Mouse (Mus musculus) mouse embryonic stem cell (cell line): ENCODE data around the gene Dpep2nb.

Source experiments
- in situ Hi-C, 2 experiments: fragments of 300-500 bp; cut with MboI; formaldehyde crosslinking; loops; 1 replicate in 1 of 2; 3 replicates in 1 of 2; pipeline ENCODE4 v1.14.3; 2019 to 2020; ENCODE audit warnings: low sequenced_read_pairs in 2 of 2, low pct_unique_long_range_greater_than_20kb in 1 of 2, mixed read lengths in 1 of 2; ENCODE audit not compliant: unreplicated experiment in 1 of 2

The Dpep2nb gene

DNA sequence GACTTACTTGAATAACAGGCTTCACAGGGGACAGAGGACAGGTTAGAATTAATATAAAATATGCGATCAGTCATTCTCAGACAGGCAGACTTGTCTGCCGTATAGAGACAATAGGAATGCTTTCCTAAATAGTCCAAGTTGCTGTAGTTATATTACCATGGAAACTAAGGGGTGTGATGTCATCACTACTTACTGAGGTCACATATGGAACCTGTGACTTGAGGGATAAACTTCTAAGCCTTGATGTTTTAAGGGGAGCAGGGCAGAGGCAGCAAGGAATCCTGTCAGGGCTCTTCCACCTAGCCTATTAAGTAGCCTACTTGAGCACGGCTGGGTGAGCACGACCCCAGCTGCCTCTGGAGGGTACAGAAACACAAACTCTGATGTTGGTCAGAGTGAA is at the start of gene Dpep2nb:
Gene Dpep2nb, minus strand, starts transcription at position 101 of the 400 bp plus-strand sequence.
- in situ Hi-C loops = no loop called here

DNA sequence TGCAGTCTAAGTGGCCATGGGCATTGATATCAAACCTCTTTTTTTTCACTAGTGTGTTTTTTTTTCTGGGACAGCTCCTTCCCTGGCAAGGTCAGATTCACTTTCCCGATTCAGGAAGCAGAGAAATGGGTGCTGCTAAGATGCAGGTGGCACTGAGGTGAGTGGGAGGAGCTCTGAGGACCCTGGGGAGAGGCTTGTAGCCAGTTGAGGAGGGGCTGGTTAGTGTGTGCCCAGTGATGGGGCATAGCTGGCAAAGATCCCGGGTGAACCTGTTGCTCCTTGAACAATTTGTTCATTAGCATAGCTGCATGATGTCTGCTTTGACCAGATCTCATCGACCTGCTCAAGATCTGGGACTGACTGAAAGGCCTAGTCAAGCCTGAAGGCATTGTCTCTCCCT is 49.3 kb upstream of the Dpep2nb start:
- in situ Hi-C loops = no loop called here

DNA sequence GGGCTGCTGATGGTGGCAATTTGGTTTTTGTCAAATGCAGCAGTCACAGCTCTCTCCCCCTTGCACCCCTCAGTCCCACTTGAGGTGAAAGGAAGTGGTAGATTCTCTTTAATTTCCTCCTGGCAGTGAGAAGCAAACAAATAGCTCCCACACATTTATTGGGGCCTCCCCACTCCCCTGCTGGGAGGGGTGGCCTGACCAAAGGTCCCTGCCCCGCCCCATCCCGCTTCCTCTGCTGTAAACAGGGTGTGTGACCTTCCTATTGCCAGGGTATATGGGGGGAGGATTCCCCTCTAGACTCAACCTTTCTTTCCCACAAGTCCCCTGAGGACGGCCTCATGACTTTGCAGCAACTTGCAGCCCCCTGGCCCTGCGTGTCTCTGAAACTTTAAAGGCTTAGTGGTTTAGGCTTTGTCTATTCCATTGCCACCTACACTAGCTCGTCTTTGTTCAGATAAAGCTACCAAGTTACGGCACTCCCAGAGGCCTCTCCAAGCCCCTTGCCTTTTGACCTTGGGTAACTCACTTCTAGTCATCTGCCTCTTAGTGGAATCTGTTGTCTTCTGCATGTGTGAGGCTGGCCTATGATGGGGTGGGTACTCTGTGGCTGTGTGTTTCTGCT is 48.5 kb upstream of the Dpep2nb start:
- in situ Hi-C loops = no loop called here

DNA sequence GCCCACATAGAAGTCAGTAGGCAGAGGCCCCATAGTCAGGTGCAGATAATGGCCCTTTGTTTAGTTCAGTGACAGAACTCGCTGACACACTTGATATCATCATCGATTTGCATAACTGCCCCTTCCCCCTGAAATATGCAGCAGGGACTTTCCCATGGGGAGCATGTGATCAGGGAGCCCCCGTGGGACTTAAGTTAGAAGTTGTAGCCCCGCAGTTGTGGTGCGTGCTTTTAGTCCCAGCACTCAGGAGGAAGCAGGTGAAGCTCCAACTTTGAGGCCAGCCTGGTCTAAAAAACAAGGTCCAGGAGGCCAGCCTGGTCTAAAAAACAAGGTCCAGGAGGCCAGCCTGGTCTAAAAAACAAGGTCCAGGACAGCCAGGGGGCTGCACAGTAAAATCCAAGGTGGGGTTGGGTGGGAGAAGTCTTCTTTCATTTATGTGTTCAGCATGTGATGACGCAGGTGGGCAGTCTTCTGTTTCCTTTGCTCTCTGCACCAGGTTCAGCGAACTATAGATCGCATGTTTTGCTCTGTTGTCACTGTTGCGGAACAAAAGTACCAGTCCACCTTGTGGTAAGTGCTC is 46.8 kb upstream of the Dpep2nb start:
- in situ Hi-C loops = no loop called here

DNA sequence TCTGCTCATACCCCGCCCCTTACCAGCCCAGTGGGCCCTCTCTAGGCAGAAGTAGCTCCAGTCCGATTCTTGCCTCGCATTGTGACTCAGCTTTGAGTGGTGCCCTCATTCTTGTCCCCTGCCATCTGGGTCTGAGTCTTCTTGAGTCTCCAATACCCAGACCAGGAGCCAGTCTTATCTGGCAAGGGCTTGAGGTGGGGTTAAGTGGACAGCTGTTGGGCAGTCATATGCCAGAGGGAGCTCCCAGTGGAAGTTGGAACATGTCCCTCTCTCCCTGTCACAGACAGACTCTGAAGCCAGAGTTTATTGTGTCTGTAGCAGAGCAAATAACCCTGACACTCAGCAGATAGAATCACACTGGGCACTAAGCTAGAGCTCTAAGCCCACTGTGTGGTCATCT is 45.3 kb upstream of the Dpep2nb start:
- in situ Hi-C loops = no loop called here

DNA sequence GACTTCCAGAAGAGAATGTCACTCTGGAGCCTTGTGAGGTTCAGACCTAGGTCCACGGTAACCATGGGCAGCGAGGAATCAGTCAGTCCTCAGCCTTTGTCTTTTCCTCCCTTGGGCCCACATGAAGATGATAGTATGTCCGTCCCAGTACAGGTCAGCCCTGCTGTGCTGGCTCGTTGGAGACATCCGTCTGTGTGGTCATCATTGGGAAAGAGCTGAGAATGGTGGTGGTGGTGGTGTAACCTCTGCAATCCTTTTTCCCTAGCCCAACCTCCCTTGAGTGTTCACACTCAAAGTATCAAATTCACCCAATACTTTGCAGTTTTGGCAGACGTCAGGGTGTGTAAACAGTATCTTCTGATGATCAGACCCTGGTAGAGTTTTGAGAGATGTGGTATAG is 44.1 kb upstream of the Dpep2nb start:
- in situ Hi-C loops = no loop called here

DNA sequence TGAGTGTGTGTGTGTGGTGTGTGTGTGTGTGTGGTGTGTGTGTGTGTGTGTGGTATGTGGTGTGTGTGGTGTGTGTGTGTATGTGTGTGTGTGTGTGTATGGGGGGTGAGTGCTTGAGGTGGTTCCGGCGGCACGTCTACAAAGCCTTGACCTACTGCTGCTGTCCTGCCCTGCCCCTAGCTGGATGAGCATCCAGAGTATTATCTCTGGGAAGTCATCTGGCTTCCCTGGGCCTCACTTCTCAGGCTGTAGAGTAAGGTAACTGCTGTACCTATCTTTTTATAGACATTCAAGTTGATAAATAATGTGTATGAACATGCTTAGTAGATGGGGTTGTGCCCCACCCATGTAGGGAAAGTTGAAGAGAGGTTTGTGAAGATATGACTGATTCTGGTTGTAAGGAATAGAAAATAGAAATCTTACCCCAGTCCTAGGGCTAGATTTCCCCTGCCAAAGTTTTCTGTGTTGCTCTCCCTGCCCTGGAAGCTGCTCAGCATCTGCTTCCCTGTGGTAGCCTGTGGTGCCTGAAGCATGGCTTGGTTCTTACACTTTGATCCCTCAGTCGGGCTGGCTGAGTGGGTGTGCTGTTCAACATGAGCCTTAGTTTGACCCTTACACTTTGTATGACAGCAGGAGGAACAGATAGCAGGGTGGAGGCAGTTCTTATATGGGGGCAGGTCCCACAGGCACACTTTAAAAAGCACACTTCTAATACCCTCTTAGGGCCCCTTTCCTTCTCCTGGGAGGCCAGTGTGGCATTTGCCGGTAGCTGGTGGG is 42.3 kb upstream of the Dpep2nb start:
- in situ Hi-C loops = no loop called here

DNA sequence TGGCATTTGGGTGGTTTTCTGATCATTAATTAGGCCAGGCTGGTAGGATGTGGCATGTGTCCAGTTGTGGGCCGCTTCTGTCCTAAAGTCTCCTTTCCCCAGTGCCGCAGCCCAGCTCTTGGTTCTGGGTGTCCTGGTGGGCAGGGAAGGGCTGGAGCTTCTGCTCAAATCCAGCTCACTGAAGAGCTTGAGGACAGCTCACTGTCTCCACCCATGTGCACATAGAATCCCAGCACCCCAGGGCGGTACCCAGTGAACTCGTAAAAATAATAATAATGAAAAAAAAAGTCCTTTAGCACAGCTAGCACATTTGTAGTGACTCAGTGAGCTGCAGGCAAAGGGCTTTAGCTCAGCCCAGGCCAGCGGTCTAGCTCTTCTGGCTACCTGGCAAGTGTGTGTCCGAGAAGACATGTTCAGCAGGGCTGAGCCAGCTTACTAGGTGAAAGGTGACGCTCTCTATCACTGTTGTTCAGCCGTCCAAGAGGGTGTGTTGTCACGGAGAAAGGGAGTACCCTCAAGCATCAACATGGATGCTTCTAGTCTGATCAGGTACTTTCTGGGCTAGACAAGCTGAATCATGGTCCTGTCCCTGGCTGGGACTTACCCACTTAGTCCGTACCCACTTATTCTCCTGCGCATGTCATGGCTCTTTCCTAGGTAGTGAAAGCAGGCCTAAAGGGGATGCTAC is 41.2 kb upstream of the Dpep2nb start:
- in situ Hi-C loops = no loop called here

DNA sequence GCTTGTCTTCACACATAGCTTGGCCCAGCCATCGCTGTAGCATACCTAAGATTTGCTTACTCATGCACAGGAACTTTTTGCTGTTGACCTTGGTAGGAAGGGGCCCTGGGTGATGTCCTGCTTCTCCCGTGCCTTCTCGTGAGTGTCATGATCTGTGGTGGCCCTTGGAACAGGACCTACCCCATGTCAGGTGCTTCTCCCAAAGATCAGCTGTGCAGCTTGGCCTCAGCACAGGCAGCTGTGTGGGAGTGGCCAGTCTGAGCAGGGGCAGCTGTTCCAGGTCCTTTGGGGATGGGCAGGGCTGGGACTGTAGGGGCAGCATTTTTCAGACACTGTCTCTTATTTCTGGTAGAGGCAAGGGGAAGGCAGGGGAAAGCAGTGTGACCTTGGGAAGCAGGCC is 38.4 kb upstream of the Dpep2nb start:
- in situ Hi-C loops = no loop called here

DNA sequence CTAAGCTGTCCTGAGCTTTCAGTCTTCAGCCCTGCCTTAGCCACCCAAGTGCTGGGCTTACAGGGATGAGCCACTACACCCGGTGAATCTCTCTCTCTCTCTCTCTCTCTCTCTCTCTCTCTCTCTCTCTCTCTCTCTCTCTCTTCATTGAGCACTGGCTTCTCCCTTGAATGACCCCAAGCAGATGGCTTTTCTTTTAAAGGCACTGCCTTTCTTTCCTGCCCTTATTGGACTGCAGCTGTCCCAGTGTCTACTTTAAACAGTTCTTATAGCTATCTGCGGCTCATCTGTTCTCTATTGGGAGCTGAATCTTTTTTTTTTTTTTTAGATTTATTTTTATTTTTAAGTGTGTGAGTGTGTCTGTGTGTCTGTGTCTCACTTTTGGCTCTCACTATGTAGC is 37.3 kb upstream of the Dpep2nb start:
- in situ Hi-C loops = no loop called here

DNA sequence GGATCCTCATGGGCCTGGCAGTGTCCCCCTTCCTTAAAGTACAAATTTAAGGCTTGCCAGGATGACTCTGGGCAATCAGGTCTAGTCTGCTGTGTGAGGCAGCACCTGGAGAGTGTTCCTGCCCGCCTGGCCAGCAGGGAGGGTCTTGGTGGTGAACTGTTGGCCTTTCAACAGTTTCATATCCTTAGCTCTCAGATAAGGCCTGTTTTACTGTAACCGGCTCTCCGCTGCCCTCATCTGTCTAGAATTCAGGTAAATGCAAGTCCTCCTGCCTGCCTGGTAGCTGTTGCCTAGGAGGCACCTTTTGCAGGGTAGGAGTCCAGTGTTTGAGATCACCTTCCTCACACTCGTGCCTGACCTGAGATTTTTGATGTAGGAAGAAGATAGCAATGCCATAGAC is 34.4 kb upstream of the Dpep2nb start:
- in situ Hi-C loops = no loop called here

DNA sequence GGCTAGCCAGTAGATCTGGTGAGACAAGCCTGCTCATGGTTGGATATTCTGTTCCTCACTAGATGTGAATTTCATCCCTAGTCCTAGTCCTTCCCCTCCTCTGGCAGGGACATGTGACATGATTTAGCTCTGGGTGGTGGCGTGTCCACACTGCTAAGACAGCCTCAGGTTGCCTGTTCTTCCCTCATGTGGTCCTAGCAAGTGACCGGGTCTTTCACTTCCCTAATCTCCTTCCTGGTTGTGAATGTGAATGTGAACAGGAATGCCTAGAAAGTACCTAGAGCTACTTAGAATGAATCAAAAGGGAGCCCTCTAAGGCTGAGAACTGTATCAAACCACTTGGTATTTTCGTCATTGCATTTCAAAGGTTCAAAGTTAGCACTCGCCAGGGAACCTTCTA is 33.8 kb upstream of the Dpep2nb start:
- in situ Hi-C loops = no loop called here

DNA sequence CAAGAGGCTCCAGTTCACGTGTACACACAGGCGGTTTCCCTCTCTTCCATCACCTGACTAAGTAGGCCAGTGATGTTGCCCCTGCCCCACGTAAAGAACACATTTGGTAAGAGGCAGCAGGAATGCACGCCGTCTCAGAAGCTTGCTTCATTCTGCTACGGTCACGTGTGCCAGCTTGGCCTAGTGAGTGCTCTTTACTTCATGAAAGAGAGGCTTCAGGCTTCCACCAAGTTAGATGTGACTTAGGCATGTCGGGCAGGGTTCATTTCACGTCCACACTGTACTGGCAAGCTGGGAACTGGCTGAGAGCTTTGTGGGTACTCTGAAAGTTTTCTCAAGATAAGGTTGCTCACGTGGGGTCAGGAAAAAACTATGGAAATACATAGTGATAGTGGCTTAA is 32.9 kb upstream of the Dpep2nb start:
- in situ Hi-C loops = no loop called here

DNA sequence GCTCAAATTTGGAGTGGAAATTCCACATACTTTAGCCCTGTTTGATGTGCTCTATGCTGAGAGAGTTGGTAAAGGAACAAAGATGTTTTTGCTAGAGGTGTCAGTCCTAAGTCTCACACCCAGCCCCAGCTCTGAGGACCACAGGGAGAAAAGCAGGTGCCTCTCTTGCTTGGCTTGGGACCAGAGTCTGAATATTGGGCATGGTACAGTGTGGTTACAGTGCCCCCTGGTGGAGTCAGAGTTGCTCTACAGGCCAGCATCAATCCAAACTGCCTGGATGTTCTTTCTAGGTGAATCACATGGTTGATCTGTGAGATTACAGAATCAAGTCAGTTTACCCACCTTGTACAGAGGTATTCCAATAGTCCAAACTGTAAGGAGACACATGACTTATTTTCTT is 16.7 kb upstream of the Dpep2nb start:
- in situ Hi-C loops = no loop called here

DNA sequence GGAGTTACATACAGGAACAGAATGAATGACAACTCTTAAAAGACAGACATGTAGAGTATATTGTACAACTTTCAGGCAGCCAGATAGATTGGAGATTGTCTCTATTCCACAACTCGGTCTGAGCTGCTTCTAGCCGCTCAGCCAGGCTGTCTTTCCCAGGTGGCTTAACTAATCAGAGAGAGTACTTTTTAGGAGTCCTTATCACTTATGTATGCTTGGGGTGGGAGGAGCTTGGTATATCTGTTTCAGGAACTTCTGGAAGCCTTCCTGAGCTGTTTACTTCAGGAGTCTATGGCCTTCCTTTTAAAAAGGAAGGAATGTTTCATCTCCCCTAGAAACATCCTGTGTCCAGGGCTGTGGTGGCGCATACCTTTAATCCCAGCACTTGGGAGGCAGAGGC is 12.3 kb upstream of the Dpep2nb start:
- in situ Hi-C loops = loop anchor here in 1 of 2 experiments (10.0 kb wide), 1 partner anchor 303 kb away; no protein-coding TSS in a partner anchor

DNA sequence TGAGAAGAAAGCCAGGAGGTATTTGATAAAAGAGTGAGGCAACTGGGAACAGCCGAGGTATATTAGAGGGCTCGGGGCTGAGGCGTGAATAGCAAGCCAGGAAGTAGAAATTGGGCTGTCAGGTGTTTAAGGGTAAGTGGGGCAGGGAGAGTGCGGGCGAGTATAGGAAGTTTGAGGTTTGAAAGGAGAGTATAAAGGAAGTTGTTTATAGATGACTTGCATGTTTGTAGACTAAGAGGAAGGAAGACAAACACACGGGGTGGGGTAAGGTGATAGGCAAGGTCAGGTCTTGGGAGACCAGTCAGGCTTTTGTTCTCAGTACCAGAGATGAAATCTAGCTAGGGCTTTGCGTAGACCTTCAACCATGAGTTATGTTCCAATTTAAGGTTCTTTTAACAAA is 11.4 kb upstream of the Dpep2nb start:
- in situ Hi-C loops = loop anchor here in 1 of 2 experiments (10.0 kb wide), 1 partner anchor 302 kb away; no protein-coding TSS in a partner anchor

DNA sequence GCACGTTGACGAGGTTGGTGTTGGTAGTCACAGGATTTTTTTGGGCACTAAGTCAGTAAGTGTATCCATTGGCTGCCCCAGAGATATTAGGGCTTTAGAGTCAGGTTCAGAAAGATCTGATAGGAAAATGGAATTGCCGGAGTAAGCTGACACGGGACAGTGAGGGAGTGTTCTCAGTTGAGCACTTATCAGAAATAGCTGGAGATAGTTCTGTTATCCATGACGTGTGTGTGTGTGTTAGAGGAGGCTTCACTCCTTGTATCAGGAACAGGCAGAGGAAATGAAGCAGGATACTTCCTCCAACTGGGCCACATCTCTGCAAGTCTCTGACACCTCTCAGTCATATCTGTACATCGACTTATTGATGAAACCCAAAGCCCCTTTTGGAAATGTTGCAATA is 10.5 kb upstream of the Dpep2nb start:
- in situ Hi-C loops = loop anchor here in 1 of 2 experiments (10.0 kb wide), 1 partner anchor 301 kb away; no protein-coding TSS in a partner anchor

DNA sequence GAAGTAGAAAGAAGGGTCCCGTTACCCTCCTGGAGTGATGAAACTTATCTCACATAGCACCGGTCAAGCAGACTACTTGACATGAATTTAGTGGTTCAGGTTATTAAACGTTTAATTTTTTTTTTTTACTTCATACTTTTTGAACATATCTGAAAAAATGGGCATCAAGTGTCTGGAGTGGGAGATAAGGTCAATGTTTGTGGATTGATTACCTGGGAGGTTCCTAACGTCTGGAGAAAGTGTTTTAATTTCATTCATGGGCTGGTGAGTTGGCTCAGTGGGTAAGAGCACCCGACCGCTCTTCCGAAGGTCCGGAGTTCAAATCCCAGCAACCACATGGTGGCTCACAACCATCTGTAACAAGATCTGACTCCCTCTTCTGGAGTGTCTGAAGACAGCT is 6.4 kb upstream of the Dpep2nb start:
- in situ Hi-C loops = loop anchor here in 1 of 2 experiments (10.0 kb wide), 1 partner anchor 297 kb away; no protein-coding TSS in a partner anchor

DNA sequence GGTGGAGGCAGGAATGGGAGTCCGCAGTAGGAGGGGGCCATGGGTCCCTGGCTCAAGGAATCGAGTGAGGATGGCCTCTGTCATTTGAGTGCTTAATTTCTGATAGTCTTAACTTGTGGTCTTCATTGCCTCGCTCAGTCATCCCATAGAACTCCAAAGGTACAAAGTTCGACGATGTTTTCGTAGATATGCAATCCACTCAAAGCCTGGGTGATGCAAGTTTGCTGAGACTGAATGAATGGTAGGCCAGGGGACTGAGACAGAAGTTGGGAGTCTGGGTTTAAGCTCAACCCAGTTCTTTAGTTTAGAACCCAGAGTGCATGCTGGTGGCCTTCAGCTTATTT is 5.8 kb upstream of the Dpep2nb start, which contains the start of gene Ddx28:
Gene Ddx28, minus strand, starts transcription at position 240 of the 344 bp plus-strand sequence.
- in situ Hi-C loops = loop anchor here in 1 of 2 experiments (10.0 kb wide), 1 partner anchor 297 kb away; no protein-coding TSS in a partner anchor
